Mouse (Mus musculus): ENCODE results near the gene Hist1h2ad.
"Not testable (repeated sequence)": the region's sequence is repeated elsewhere in the genome, so short reads cannot be mapped to it uniquely, and the experiment has no call there.

DNA sequence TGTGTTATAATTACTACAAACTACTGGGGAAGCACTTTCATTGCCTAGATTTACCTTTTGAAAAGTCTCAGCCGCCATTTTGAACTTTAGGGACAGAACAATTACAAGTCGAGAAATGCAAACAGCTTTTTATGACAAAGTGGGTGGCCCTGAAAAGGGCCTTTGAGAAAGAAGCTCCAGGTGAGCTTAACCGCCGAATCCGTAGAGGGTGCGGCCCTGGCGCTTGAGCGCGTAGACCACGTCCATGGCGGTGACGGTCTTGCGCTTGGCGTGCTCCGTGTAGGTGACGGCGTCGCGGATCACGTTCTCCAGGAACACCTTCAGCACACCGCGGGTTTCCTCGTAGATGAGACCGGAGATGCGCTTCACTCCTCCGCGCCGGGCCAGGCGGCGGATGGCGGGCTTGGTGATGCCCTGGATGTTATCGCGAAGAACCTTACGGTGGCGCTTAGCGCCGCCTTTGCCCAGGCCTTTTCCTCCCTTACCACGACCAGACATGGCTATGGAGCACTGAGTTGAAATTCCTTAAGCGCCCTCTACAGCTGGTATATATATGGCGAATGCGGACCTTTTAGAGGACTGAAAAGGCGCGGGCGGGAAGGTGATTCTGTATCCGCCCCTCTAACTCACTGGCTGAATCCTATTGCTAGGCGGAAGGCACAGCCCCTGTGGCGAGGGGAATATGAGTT is 22.9 kb upstream of the Hist1h2ad start, which contains the start of gene Hist1h4f:
- TF ChIP-seq GATA1 (IDR thresholded peaks at IDR 0.05; ENCODE audit: borderline replicate concordance, low read length); FLI1 (IDR thresholded peaks at IDR 0.05; ENCODE audit: low read length): not testable (repeated sequence)

Measured in megakaryocyte, embryonic 14.5 days (primary cell).